Mouse (Mus musculus): ENCODE data around the gene Mesp2. TPM values are rescaled to one million over a fixed set of nuclear protein-coding genes. Genes with fewer than 3 reads are reported as not detected.

The Mesp2 gene
- polyA plus RNA-seq, 1 experiment: not detected

- Histone ChIP-seq H3K4me1 (ENCODE audit: control insufficient read depth, insufficient read depth, low read length) (no peaks in the 10 kb centered on the region; the same call in 1 of the 2 replicates), H3K4me3 (replicated peaks; ENCODE audit: control insufficient read depth, low read depth, low read length) (no peak overlapping the region), H3K27ac (ENCODE audit: control insufficient read depth, insufficient read depth, low read depth, low read length, poor library complexity) (no peak overlapping the region)
- 25% methylated on average over 4 of the region's 4 CpGs for WGBS
- TF ChIP-seq POLR2A (IDR thresholded peaks at IDR 0.05; ENCODE audit: borderline replicate concordance, control insufficient read depth, low read depth, low read length) (no peak), CTCF (IDR thresholded peaks at IDR 0.05; ENCODE audit: control insufficient read depth, insufficient read depth, low read length) (no peak)
Observed at GRCm38 (mm10) chr7:79819515-79819914, 9.0 kb downstream of the Mesp2 start.

GRCm38 (mm10) chr7:79819996-79820395, 9.5 kb downstream of the Mesp2 start:
- WGBS: 80% methylated on average over 11 of the region's 11 CpGs
- no peaks in the 10 kb centered on the region; the same call in 1 of the 2 replicates for H3K4me1 ChIP-seq (ENCODE audit: control insufficient read depth, insufficient read depth, low read length)
- H3K4me3 ChIP-seq (replicated peaks; ENCODE audit: control insufficient read depth, low read depth, low read length): no peak overlapping the region
- TF ChIP-seq POLR2A (IDR thresholded peaks at IDR 0.05; ENCODE audit: borderline replicate concordance, control insufficient read depth, low read depth, low read length) (no peak), CTCF (IDR thresholded peaks at IDR 0.05; ENCODE audit: control insufficient read depth, insufficient read depth, low read length) (no peak)
- H3K27ac ChIP-seq (ENCODE audit: control insufficient read depth, insufficient read depth, low read depth, low read length, poor library complexity): no peak overlapping the region

- no peak for TF ChIP-seq CTCF (IDR thresholded peaks at IDR 0.05; ENCODE audit: control insufficient read depth, insufficient read depth, low read length)
- TF ChIP-seq POLR2A (IDR thresholded peaks at IDR 0.05; ENCODE audit: borderline replicate concordance, control insufficient read depth, low read depth, low read length): no peak
- H3K27ac ChIP-seq (ENCODE audit: control insufficient read depth, insufficient read depth, low read depth, low read length, poor library complexity): no peak overlapping the region
- WGBS: 45% methylated on average over 12 of the region's 12 CpGs
- no peak overlapping the region for H3K4me3 ChIP-seq (replicated peaks; ENCODE audit: control insufficient read depth, low read depth, low read length)
- H3K4me1 ChIP-seq (ENCODE audit: control insufficient read depth, insufficient read depth, low read length): no peaks in the 10 kb centered on the region; the same call in 1 of the 2 replicates
Observed at GRCm38 (mm10) chr7:79822092-79822695, 11.7 kb downstream of the Mesp2 start.

GRCm38 (mm10) chr7:79828341-79828740, 17.8 kb downstream of the Mesp2 start:
- Histone ChIP-seq H3K4me3 (replicated peaks; ENCODE audit: control insufficient read depth, low read depth, low read length) (no peak overlapping the region), H3K4me1 (ENCODE audit: control insufficient read depth, insufficient read depth, low read length) (no peaks in the 10 kb centered on the region), H3K27ac (ENCODE audit: control insufficient read depth, insufficient read depth, low read depth, low read length, poor library complexity) (no peak overlapping the region)
- TF ChIP-seq POLR2A (IDR thresholded peaks at IDR 0.05; ENCODE audit: borderline replicate concordance, control insufficient read depth, low read depth, low read length) (no peak), CTCF (IDR thresholded peaks at IDR 0.05; ENCODE audit: control insufficient read depth, insufficient read depth, low read length) (no peak)
- WGBS: 63% methylated on average over 3 of the region's 3 CpGs

- WGBS: 69% methylated on average over 6 of the region's 6 CpGs
Observed at GRCm38 (mm10) chr7:79831145-79831544, 20.6 kb downstream of the Mesp2 start.

GRCm38 (mm10) chr7:79831585-79831984, 21.1 kb downstream of the Mesp2 start:
- 64% methylated on average over 6 of the region's 6 CpGs for WGBS
- TF ChIP-seq POLR2A (IDR thresholded peaks at IDR 0.05; ENCODE audit: borderline replicate concordance, control insufficient read depth, low read depth, low read length) (no peak), CTCF (IDR thresholded peaks at IDR 0.05; ENCODE audit: control insufficient read depth, insufficient read depth, low read length) (no peak)
- H3K4me3 ChIP-seq (replicated peaks; ENCODE audit: control insufficient read depth, low read depth, low read length): no peak overlapping the region
- no peaks in the 10 kb centered on the region for H3K4me1 ChIP-seq (ENCODE audit: control insufficient read depth, insufficient read depth, low read length)
- no peak overlapping the region for H3K27ac ChIP-seq (ENCODE audit: control insufficient read depth, insufficient read depth, low read depth, low read length, poor library complexity)

More at GRCm38 (mm10) chr7:79831145-79831544, 20.6 kb downstream of the Mesp2 start:
- no peaks in the 10 kb centered on the region for H3K4me1 ChIP-seq (ENCODE audit: control insufficient read depth, insufficient read depth, low read length)
- TF ChIP-seq CTCF (IDR thresholded peaks at IDR 0.05; ENCODE audit: control insufficient read depth, insufficient read depth, low read length) (no peak), POLR2A (IDR thresholded peaks at IDR 0.05; ENCODE audit: borderline replicate concordance, control insufficient read depth, low read depth, low read length) (no peak)
- H3K27ac ChIP-seq (ENCODE audit: control insufficient read depth, insufficient read depth, low read depth, low read length, poor library complexity): no peak overlapping the region; the same call in 1 of the 2 replicates
- H3K4me3 ChIP-seq (replicated peaks; ENCODE audit: control insufficient read depth, low read depth, low read length): no peak overlapping the region

GRCm38 (mm10) chr7:79832980-79833379, 22.5 kb downstream of the Mesp2 start:
- TF ChIP-seq POLR2A (IDR thresholded peaks at IDR 0.05; ENCODE audit: borderline replicate concordance, control insufficient read depth, low read depth, low read length) (no peak), CTCF (IDR thresholded peaks at IDR 0.05; ENCODE audit: control insufficient read depth, insufficient read depth, low read length) (no peak)
- H3K4me1 ChIP-seq (ENCODE audit: control insufficient read depth, insufficient read depth, low read length): no peaks in the 10 kb centered on the region
- no peak overlapping the region for H3K27ac ChIP-seq (ENCODE audit: control insufficient read depth, insufficient read depth, low read depth, low read length, poor library complexity)
- no peak overlapping the region for H3K4me3 ChIP-seq (replicated peaks; ENCODE audit: control insufficient read depth, low read depth, low read length)

GRCm38 (mm10) chr7:79835196-79835595, 24.7 kb downstream of the Mesp2 start:
- 88% methylated on average over 6 of the region's 6 CpGs for WGBS
- Histone ChIP-seq H3K27ac (ENCODE audit: control insufficient read depth, insufficient read depth, low read depth, low read length, poor library complexity) (no peak overlapping the region), H3K4me3 (replicated peaks; ENCODE audit: control insufficient read depth, low read depth, low read length) (no peak overlapping the region), H3K4me1 (ENCODE audit: control insufficient read depth, insufficient read depth, low read length) (no peaks in the 10 kb centered on the region)
- no peak for TF ChIP-seq POLR2A (IDR thresholded peaks at IDR 0.05; ENCODE audit: borderline replicate concordance, control insufficient read depth, low read depth, low read length)
- no peak for TF ChIP-seq CTCF (IDR thresholded peaks at IDR 0.05; ENCODE audit: control insufficient read depth, insufficient read depth, low read length)

- H3K4me1 ChIP-seq (ENCODE audit: control insufficient read depth, insufficient read depth, low read length): no peaks in the 10 kb centered on the region
- 68% methylated on average over 2 of the region's 2 CpGs for WGBS
- TF ChIP-seq POLR2A (IDR thresholded peaks at IDR 0.05; ENCODE audit: borderline replicate concordance, control insufficient read depth, low read depth, low read length) (no peak), CTCF (IDR thresholded peaks at IDR 0.05; ENCODE audit: control insufficient read depth, insufficient read depth, low read length) (no peak)
- H3K4me3 ChIP-seq (replicated peaks; ENCODE audit: control insufficient read depth, low read depth, low read length): no peak overlapping the region
- H3K27ac ChIP-seq (ENCODE audit: control insufficient read depth, insufficient read depth, low read depth, low read length, poor library complexity): no peak overlapping the region
Observed at GRCm38 (mm10) chr7:79837247-79837646, 26.7 kb downstream of the Mesp2 start.

Data from bone marrow, adult 2 months (tissue).